Mouse (Mus musculus) liver, embryonic 14.5 days (tissue): ENCODE measurements around the gene Nrxn3.

ENCODE experiments used
- CTCF ChIP-seq: IDR thresholded peaks from 2 replicates; pipeline ENCODE4 v1.5.1; 2016; ENCODE audit warnings: antibody characterized with exemption, low read depth, control low read depth
- EP300 ChIP-seq: IDR thresholded peaks from 2 replicates; pipeline ENCODE4 v1.6.1; 2016; ENCODE audit warnings: antibody characterized with exemption, low read depth

DNA sequence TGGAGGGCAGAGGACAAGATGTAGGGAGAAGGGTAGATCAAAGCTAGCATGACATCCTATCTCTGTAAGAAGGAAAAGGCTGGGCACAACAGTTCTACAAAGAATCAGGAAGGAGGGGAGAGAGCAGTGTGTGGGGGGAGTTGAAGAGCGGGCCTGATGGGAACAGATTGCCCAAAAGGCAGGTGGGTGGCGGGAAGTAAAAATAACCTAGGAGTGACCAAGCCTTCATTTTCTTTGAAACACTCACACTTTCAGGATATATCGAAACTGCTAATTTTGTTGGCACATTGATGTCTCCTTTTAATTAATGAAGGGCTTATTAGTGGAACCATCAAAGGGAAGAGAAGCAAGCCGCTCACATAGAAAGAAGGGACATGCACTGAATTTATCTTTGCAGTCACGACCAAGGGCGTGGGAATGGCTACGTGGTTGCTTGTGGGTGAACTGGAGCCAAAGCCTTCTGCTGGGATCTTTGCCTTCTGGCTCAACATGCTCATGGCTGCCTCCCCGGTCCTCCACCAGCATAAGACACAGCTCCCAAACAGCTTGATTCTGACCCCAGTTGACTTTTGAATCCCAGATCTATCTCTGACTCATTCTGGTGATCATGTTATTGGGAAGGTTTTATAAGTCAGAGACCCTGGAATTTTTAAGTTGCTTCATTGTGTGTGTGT, 371.3 kb downstream of the Nrxn3 start:
- TF ChIP-seq CTCF = no peak
- no peak for TF ChIP-seq EP300
